Mouse (Mus musculus) cerebellum, adult 11 months (tissue): ENCODE data around the gene Porcn.

ENCODE experiments used
- DNase-seq: peaks from one replicate; pipeline ENCODE4 v3.0.0; 2022

The Porcn gene

DNA sequence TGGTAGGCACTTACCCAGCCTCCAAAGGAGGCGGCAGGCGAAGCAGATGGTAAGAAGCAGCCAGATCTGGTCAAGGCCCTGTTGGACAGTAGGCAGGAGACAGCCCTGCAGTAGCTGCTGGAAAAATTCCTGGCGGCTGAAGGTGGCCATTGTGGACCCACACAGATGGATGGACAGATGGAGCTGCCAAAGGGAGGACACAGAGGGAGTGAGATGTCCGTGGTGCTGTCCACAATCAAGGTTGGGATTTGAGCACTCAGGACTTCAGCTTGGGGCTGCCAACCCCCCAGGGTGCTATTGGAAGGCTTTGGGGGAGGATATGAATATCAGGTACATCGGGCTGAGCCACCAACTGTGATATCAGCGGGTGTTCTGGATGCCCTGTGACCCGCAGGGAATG is 774 bp downstream of the Porcn start:
- DNase-seq: peak; percentile 85

- DNase-seq: no peak
Measured at GRCm38 (mm10) chrX:8205088-8205487, 1.2 kb downstream of the Porcn start.

DNA sequence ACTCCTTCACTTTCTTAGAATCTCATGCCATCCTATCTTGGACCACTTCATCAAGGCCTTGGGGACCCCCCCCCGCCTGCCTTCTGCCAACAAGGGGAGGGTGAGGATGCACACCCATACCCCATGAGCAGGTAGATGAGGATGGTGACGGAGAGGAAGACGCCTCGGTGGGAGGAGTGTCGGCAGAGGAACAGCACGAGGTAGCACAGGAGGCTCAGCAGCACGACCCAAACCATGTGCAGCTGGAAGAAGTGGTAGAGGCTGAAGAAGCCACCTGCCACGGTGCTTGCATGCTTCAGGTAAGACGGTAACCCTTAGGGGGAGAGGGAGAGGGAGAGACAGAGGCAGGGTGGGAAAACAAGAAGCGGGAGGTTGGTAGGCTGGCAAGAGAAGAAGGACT is 2.2 kb downstream of the Porcn start:
- DNase-seq: no peak

- DNase-seq: no peak
Measured at GRCm38 (mm10) chrX:8203105-8203504, 3.2 kb downstream of the Porcn start.

- DNase-seq: no peak
Measured at GRCm38 (mm10) chrX:8193419-8193723, 13.0 kb downstream of the Porcn start, which contains the start of gene Ebp. Gene Ebp (minus strand): TSS chrX:8193512.

GRCm38 (mm10) chrX:8192640-8193418 is 13.5 kb downstream of the Porcn start:
- peak; percentile 80 for DNase-seq

GRCm38 (mm10) chrX:8192126-8192639 is 14.1 kb downstream of the Porcn start:
- DNase-seq: no peak

DNA sequence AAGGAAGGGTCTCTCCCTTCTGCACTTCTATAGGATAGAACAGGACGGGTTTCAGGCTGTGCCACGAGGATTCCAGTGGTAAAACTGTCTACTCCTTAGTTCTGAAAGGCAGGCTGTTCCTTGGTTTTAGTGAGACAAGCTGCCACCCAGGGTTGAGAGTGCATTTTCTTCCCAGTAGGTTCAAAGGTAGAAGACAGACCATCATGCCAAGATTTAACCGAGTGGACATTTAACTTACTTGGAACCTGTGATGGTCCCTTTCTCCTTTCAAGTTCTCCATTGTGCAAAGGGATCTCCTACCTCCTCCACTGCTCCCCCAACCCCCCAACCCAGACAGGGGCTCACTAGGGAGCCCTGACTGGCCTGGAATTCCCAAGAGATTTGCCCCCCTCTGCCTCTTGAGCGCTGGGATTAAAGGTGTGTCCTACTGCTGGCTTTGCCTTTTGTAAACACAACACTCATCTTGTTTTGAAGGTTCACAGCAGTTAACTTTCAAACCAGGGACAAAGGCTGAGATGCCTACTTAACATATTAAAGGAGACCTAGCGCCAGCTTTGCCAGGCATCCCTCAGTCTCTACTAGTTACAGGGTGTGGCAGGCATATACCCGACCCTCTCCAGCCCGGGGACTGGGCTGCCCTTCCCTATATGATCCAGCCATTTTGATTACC is 23.3 kb downstream of the Porcn start:
- DNase-seq: no peak

GRCm38 (mm10) chrX:8179646-8180045 is 26.7 kb downstream of the Porcn start:
- no peak for DNase-seq

DNA sequence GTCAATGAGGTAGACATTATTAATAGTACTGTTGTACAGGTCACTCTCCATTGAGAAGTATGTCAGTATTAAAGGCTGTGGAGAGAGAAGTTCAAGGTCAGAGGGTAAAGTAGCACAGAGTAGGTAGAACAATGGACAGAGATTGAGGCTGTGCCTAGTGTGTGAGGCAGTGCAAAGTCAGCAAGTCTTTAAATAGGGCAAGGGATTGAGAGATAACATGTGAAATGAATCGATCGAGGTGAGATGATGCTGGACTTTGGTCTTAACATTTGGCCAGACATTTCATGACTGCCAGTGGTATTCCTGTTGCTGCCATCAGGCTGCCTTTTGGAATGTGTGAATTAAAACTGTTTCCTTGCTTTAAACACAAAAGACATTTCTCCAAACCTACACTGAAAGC is 27.5 kb downstream of the Porcn start:
- no peak for DNase-seq

DNA sequence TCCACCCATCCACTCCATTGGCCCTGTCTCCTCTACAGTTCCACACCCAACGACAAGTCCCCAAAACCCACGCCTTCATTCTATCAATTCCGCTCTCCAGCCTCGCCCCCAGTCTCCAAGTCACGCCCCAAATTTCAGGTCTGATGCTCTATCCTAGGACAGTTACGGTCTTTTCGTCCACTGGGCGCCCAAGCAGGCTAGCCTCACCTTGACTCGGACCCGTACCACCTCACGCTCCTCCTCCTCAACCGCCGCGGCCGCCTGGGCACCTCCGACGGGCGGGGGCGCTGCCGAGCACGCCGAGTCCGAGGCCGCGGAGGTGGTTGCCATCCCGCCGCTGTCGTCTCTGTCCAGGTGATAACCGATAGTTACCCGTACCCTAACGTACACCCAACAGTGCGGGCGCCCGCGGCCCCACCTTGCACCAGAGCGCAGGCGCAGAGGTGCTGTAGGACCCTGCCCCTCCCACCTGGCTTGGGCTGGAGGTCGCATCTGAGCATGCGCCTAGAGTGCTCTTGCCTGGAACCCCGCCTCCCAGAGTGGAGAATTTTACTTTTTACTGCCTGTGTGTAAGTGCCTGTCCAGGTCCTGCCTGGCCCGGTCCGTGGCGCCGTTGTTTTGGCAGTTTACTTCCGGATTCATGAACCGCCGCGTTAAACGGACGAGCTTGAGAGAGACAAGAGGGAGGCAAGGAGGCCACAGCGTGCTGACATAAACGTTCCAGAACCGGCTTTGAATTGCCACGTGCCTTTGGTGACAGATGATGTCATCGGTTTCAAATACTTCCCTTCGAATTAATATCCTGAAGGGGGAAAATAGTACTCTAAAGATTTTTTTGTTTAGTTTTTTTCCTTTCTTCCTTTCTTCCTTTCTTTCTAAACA is 30.6 kb downstream of the Porcn start, which contains the start of gene Tbc1d25:
TSS of gene Tbc1d25 (minus strand) at position 678 of the 882 bp plus-strand sequence.
- DNase-seq: peak; percentile 84

DNA sequence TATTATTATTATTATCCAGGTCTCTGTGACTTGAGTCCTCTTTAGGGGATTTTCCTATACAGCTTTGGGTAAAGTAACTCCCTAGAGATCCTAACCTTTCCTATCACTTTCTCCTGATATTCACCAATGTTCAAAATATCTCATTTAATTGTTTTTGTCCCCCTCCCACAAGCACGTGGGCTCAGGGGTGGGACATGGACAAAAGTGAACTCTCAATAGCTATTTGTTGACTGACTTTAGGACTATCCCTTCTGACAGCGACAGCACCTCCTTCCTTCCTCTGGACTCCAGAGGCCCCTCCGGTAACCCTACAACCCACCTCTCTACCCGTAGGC is 31.2 kb downstream of the Porcn start:
- DNase-seq: no peak

- no peak for DNase-seq
Measured at GRCm38 (mm10) chrX:8167716-8168647, 38.3 kb downstream of the Porcn start.

GRCm38 (mm10) chrX:8164471-8164870 is 41.9 kb downstream of the Porcn start:
- DNase-seq: peak; percentile 20

DNA sequence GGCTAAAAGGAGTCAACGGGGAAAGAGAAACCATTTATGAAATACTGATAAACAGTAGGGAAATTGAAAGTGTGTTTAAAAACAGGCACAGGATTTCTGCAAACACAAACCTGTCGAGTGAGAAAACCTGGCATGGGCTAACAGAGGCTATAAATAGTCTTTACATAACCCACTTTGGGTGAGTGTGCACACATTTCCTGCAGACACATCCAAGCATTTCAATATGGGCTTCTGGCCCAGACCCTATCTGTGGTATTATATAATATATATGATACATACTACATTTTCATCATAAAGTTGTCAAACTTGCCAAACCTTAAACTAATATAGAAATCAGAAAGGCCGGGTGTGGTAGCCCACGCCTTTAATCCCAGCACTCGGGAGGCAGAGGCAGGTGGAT is 43.2 kb downstream of the Porcn start:
- no peak for DNase-seq

DNA sequence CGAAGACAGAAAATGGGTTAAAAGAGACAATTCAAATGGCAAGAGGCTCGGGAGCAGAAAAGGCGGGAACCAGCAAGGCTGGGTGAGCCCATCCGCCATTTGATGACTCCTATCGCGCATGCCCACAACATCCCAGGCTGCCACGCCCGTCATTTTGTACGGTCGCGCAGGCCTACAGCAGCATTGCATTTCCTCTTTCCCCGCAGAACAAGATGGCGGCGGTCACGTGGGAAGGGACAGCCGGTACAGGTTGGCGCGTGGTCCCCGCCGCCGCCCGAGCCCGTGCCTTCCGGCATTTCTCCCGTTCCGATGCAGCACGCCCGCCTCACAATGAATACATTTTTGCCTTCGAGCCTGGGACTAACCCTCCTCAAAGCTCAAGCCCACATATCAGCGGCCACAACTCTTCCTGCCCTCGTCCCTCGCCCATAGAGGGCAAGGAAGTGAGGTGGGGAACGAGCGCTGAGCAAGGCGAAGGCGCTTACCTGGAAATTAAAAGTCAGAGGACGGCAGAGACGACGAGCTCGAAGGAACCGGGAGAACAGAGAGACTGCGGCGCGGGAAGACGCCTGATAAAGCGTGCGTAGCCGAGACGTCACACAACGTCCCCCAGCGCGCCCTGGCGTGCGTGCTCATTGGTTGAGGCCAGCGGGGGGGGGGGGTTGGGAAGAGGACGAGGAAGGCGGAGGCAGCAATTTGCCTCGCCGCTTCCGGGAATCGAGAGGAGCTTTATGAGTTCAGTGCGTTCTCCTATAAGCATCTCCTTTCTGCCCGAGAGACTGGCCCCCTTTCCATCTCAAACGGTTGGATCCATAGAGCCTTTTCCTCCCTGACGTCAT is 61.0 kb downstream of the Porcn start, which contains the start of gene Rbm3:
TSS of gene Rbm3 (minus strand) at position 728 of the 839 bp plus-strand sequence.
- peak; percentile 79 for DNase-seq
